8 mouse cellular contexts compared by ENCODE assay signal in the genomic region with DNA sequence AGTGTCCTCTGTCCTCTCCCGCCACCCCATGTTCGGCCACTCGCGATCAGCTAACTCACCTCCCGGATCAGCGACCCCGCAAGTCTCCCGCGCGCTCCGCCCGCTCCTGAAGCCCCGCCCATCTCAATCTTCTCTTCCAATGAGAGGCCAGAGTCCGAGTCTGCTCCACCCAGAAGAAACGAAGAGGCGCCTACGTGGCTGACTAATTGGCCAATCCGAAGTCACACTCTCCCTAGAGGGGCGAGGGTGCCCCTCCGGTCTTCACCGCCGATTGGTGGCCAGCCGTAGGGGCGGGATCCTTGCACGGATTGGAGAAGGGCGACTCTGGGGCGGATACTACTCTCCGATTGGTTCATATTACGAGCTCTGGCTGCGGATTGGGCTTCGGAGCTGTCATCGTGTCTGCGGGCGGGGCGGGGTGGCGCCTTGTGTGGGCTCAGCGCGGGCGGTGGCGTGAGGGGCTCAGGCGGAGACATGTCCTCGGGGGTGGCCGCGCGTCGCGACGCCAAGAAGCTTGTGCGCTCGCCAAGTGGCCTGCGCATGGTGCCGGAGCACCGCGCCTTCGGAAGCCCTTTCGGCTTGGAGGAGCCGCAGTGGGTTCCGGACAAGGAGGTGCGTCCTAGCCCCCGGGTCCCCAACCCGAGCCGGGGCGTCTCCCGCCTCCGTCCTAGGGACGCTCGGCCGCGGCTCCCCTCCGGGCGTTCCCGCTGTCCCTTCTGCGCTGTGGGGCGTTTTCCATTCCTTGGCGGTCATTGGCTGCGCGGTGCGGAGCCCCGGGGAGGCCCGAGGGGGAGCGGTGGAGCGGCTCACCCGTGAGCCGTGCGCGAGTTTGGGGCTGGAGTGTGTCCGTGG. TPM values are rescaled to one million over a fixed set of nuclear protein-coding genes. Genes with fewer than 3 reads are reported as not detected.
A peak's percentile ranks its signal among the peaks of the same experiment; 100 is the strongest.
DNase-seq lines count a peak whose midpoint lies in the region; ATAC-seq and TF ChIP-seq lines count a peak whose summit lies in the region.

A gene (minus strand): TSS at position 108 of the 852 bp plus-strand sequence.
A gene (plus strand): TSS at position 405 of the 852 bp plus-strand sequence.

- TF ChIP-seq RAD21 in MEL (IDR thresholded peaks at IDR 0.05; ENCODE audit: low read depth, low read length), result no peak

- no peaks in the 10 kb centered on the region for H3K27me3 ChIP-seq in MEL (ENCODE audit: control insufficient read depth in 1 of 2, insufficient read depth in 2 of 2, low read length in 2 of 2)
- no peaks in the 10 kb centered on the region for H3K27me3 ChIP-seq in cerebellum, adult 2 months (ENCODE audit: control insufficient read depth, insufficient read depth, low read length)
- H3K27me3 ChIP-seq in forebrain, postnatal 0 days (ENCODE audit: insufficient read depth, low read length), result no peaks in the 10 kb centered on the region
- H3K27me3 ChIP-seq in lung, embryonic 15.5 days, result no peaks in the 10 kb centered on the region

- ATAC-seq in forebrain, postnatal 0 days, result peak; percentile 99
- peak; percentile 98 for ATAC-seq in lung, embryonic 15.5 days (ENCODE audit: borderline replicate concordance, extremely low read depth, low FRiP score, low TSS enrichment)

- H3K4me2 ChIP-seq in forebrain, postnatal 0 days (ENCODE audit: low read depth), result peak within 1 kb of the TSS; percentile 84
- peak within 1 kb of the TSS; percentile 83 for H3K4me2 ChIP-seq in lung, embryonic 15.5 days

- H3K9me3 ChIP-seq in MEL (replicated peaks; ENCODE audit: insufficient read depth, low read length), result no peaks in the 10 kb centered on the region
- H3K9me3 ChIP-seq in forebrain, postnatal 0 days (ENCODE audit: low read length), result no peaks in the 10 kb centered on the region
- no peaks in the 10 kb centered on the region for H3K9me3 ChIP-seq in lung, embryonic 15.5 days

- WGBS in cerebellum, adult 2 months, result under 1% methylated on average over 87 of the region's 87 CpGs
- whole genome bisulfite sequencing in forebrain, postnatal 0 days, result 1% methylated on average over 87 of the region's 87 CpGs
- WGBS in lung, embryonic 15.5 days, result 2% methylated on average over 87 of the region's 87 CpGs

- peaks cover 12% of the 10 kb centered on the region for H3K79me2 ChIP-seq in MEL (ENCODE audit: control insufficient read depth, insufficient read depth, low read length, poor library complexity)

- peak; percentile 49 to 82; a peak in 3 of 4 replicates for TF ChIP-seq POLR2A in MEL (IDR thresholded peaks at IDR 0.05; ENCODE audit: control insufficient read depth in 1 of 2, insufficient read depth in 1 of 2, low read depth in 1 of 2, low read length in 2 of 2, poor library complexity in 1 of 2)
- peak; percentile 59 for TF ChIP-seq POLR2A in cerebellum, adult 2 months (IDR thresholded peaks at IDR 0.05; ENCODE audit: borderline replicate concordance, insufficient read depth, low read length)

- peak within 1 kb of the TSS; percentile 88 for H3K9ac ChIP-seq in MEL (ENCODE audit: control insufficient read depth, low read depth, low read length, poor library complexity, severe bottlenecking)
- H3K9ac ChIP-seq in forebrain, postnatal 0 days, result peak within 1 kb of the TSS; percentile 59
- H3K9ac ChIP-seq in lung, embryonic 15.5 days, result peak within 1 kb of the TSS; percentile 70

- peaks cover 7 to 33% of the 10 kb centered on the region in 2 experiments for H3K4me1 ChIP-seq in MEL (ENCODE audit: control insufficient read depth in 1 of 2, insufficient read depth in 2 of 2, low read length in 2 of 2)
- peaks cover 16% of the 10 kb centered on the region for H3K4me1 ChIP-seq in cerebellum, adult 2 months (ENCODE audit: control insufficient read depth, insufficient read depth, low read length)
- H3K4me1 ChIP-seq in forebrain, postnatal 0 days (ENCODE audit: insufficient read depth), result peaks cover 6% of the 10 kb centered on the region
- H3K4me1 ChIP-seq in lung, embryonic 15.5 days, result peaks cover 53% of the 10 kb centered on the region

- peak within 1 kb of the TSS; percentile 68 for H3K27ac ChIP-seq in MEL (ENCODE audit: control insufficient read depth, low read depth, low read length)
- H3K27ac ChIP-seq in cerebellum, adult 2 months (ENCODE audit: insufficient read depth, low read length), result no peak within 1 kb of the TSS
- peak within 1 kb of the TSS; percentile 70 for H3K27ac ChIP-seq in forebrain, postnatal 0 days (ENCODE audit: low read depth, low read length)
- H3K27ac ChIP-seq in lung, embryonic 15.5 days, result peak within 1 kb of the TSS; percentile 96

- peak; percentile 99 for DNase-seq in MEL (ENCODE audit: low read depth, low spot score)
- peak; percentile 97 to 100 for DNase-seq in cerebellum, adult 2 months
- DNase-seq in forebrain, postnatal 0 days, result peak; percentile 99
- DNase-seq in heart, postnatal 4 days, result peak; percentile 98
- DNase-seq in layer of hippocampus, adult 8-10 months (ENCODE audit: low spot score in 2 of 2), result peak; percentile 98 to 99
- DNase-seq in ovary, adult 18-20 months (ENCODE audit: low spot score), result peak; percentile 99
- peak; percentile 99 for DNase-seq in thymus, postnatal 0 days (ENCODE audit: low spot score)

- TF ChIP-seq CTCF in MEL (IDR thresholded peaks at IDR 0.05 in 2 of 3, conservative IDR thresholded peaks at IDR 0.05 in 1 of 3; ENCODE audit: control insufficient read depth in 1 of 3, insufficient read depth in 1 of 3, low read depth in 2 of 3, low read length in 3 of 3, poor library complexity in 1 of 3, severe bottlenecking in 1 of 3), result no peak; a peak in 1 of 6 replicates
- TF ChIP-seq CTCF in cerebellum, adult 2 months (IDR thresholded peaks at IDR 0.05; ENCODE audit: borderline replicate concordance, insufficient read depth, low read depth, low read length), result no peak
- TF ChIP-seq CTCF in forebrain, postnatal 0 days (IDR thresholded peaks at IDR 0.05; ENCODE audit: low read depth), result no peak

- H3K4me3 ChIP-seq in MEL (ENCODE audit: control insufficient read depth in 1 of 2, insufficient read depth in 1 of 2, low read depth in 2 of 2, low read length in 2 of 2), result peak within 1 kb of the TSS; percentile 82 to 87
- peak within 1 kb of the TSS; percentile 79 for H3K4me3 ChIP-seq in cerebellum, adult 2 months (replicated peaks; ENCODE audit: insufficient read depth, low read depth, low read length)
- H3K4me3 ChIP-seq in forebrain, postnatal 0 days (ENCODE audit: low read depth, low read length), result peak within 1 kb of the TSS; percentile 72
- peak within 1 kb of the TSS; percentile 74 for H3K4me3 ChIP-seq in lung, embryonic 15.5 days

- H3K36me3 ChIP-seq in MEL (ENCODE audit: control insufficient read depth in 1 of 2, insufficient read depth in 2 of 2, low read length in 2 of 2), result peaks cover 0 to 15% of the 10 kb centered on the region in 2 experiments; a peak in 2 of 4 replicates
- no peaks in the 10 kb centered on the region for H3K36me3 ChIP-seq in forebrain, postnatal 0 days (ENCODE audit: insufficient read depth)
- H3K36me3 ChIP-seq in lung, embryonic 15.5 days, result no peaks in the 10 kb centered on the region

- no peak for TF ChIP-seq EP300 in MEL (IDR thresholded peaks at IDR 0.05; ENCODE audit: low read depth in 1 of 2, low read length in 2 of 2)

TF ChIP-seq in MEL, 35 proteins besides CTCF, POLR2A, EP300 and RAD21 (continues in another document):
- no peak for TF ChIP-seq ELF1 (IDR thresholded peaks at IDR 0.05; ENCODE audit: low read depth, low read length)
- TF ChIP-seq CHD1 (IDR thresholded peaks at IDR 0.05; ENCODE audit: low read depth, low read length), result no peak
- TF ChIP-seq TCF12 (IDR thresholded peaks at IDR 0.05; ENCODE audit: low read depth, low read length), result no peak
- TF ChIP-seq ZC3H11A (IDR thresholded peaks at IDR 0.05; ENCODE audit: low read depth, low read length), result no peak
- peak; percentile 55 for TF ChIP-seq MAX (IDR thresholded peaks at IDR 0.05; ENCODE audit: low read length)
- peak; percentile 61 for TF ChIP-seq NELFE (IDR thresholded peaks at IDR 0.05; ENCODE audit: low read depth, low read length)
- peak; percentile 79; the same call in 1 of the 2 replicates for TF ChIP-seq MAZ (IDR thresholded peaks at IDR 0.05; ENCODE audit: low read depth, low read length)
- TF ChIP-seq MAFK (IDR thresholded peaks at IDR 0.05; ENCODE audit: borderline replicate concordance, low read depth, low read length), result no peak
- TF ChIP-seq ZMIZ1 (IDR thresholded peaks at IDR 0.05; ENCODE audit: low read depth, low read length), result 0 out of 2 replicates have a peak, but pooled peaks have one; percentile 17
- no peak for TF ChIP-seq MYB (IDR thresholded peaks at IDR 0.05; ENCODE audit: low read depth, low read length)
- TF ChIP-seq USF1 (IDR thresholded peaks at IDR 0.05; ENCODE audit: low read depth, low read length), result 0 out of 2 replicates have a peak, but pooled peaks have one; percentile 10
- no peak for TF ChIP-seq POLR2AphosphoS5 (IDR thresholded peaks at IDR 0.05; ENCODE audit: borderline replicate concordance, low read depth, low read length)
- no peak for TF ChIP-seq GATA1 (IDR thresholded peaks at IDR 0.05; ENCODE audit: low read depth, low read length)
- TF ChIP-seq CHD2 (IDR thresholded peaks at IDR 0.05; ENCODE audit: low read length), result peak; percentile 85

RNA-seq across cellular contexts. Expression of the first gene that starts in this region (rescaled TPM):
- 9.0 and 10.0 TPM in 2 replicates for total RNA-seq in MEL (2012; rRNA removed)
- 10 to 100 TPM in 1 of 2 experiments, not detected in 1; 18.8 TPM for polyA plus RNA-seq in MEL (2012; ENCODE audit: insufficient read depth in 1 of 2, insufficient read length in 2 of 2, low read depth in 1 of 2, low replicate concordance in 2 of 2, missing spikeins in 1 of 2)
- polyA plus RNA-seq in cerebellum, adult 2 months (2012; rRNA removed), result 16.7 and 19.2 TPM in 2 replicates
- 2.5 and 7.2 TPM in 2 replicates for total RNA-seq in forebrain, postnatal 0 days (2014; rRNA removed)
- polyA plus RNA-seq in forebrain, postnatal 0 days (2015; fragmentation: Nextera tagmentation; extraction: Ambion mirVana), result 1.8 and 3.5 TPM in 2 replicates
- 1 to 10 TPM; 4.8 to 5.5 TPM for total RNA-seq in heart, postnatal 4 days (2021)
- 1 to 10 TPM; 3.7 to 5.2 (median 4.5) TPM for total RNA-seq in layer of hippocampus, adult 8-10 months (2022)
- polyA plus RNA-seq in lung, embryonic 15.5 days (2015; fragmentation: Nextera tagmentation; extraction: Ambion mirVana), result 7.9 and 8.7 TPM in 2 replicates
- 5.0 and 5.7 TPM in 2 replicates for polyA plus RNA-seq in thymus, postnatal 0 days (2015; fragmentation: Nextera tagmentation; extraction: Ambion mirVana)

RNA-seq across cellular contexts. Expression of the second gene that starts in this region (rescaled TPM):
- 7.2 and 8.1 TPM in 2 replicates for total RNA-seq in MEL (2012; rRNA removed)
- polyA plus RNA-seq in MEL (2012; ENCODE audit: insufficient read depth in 1 of 2, insufficient read length in 2 of 2, low read depth in 1 of 2, low replicate concordance in 2 of 2, missing spikeins in 1 of 2), result 1 to 10 TPM in 1 of 2 experiments, not detected in 1; 9.1 TPM
- polyA plus RNA-seq in cerebellum, adult 2 months (2012; rRNA removed), result 31.6 and 33.4 TPM in 2 replicates
- 21.2 and 24.9 TPM in 2 replicates for total RNA-seq in forebrain, postnatal 0 days (2014; rRNA removed)
- polyA plus RNA-seq in forebrain, postnatal 0 days (2015; fragmentation: Nextera tagmentation; extraction: Ambion mirVana), result 27.3 and 29.5 TPM in 2 replicates
- total RNA-seq in heart, postnatal 4 days (2021), result 10 to 100 TPM; 36.2 to 38.7 TPM
- 10 to 100 TPM; 21.5 to 26.5 (median 23.9) TPM for total RNA-seq in layer of hippocampus, adult 8-10 months (2022)
- polyA plus RNA-seq in lung, embryonic 15.5 days (2015; fragmentation: Nextera tagmentation; extraction: Ambion mirVana), result 108 and 113 TPM in 2 replicates
- polyA plus RNA-seq in thymus, postnatal 0 days (2015; fragmentation: Nextera tagmentation; extraction: Ambion mirVana), result 73.7 and 76.6 TPM in 2 replicates
